Mouse (Mus musculus): ENCODE results near the gene Caln1.

GRCm38 (mm10) chr5:130344999-130345398 is 24.3 kb upstream of the Caln1 start:
- TF ChIP-seq CTCF (IDR thresholded peaks at IDR 0.05; ENCODE audit: borderline replicate concordance, extremely low read depth, insufficient read depth, insufficient read length) (no peak), POLR2A (IDR thresholded peaks at IDR 0.05; ENCODE audit: borderline replicate concordance, extremely low read depth, insufficient read depth, insufficient read length, poor library complexity, severe bottlenecking) (no peak)
